Mouse (Mus musculus) cortical plate, adult 2 months (tissue): ENCODE results near the gene Gpr137.

ENCODE experiments used
- CTCF ChIP-seq: fragments of 200-500 bp; IDR thresholded peaks from 2 replicates; pipeline ENCODE4 v1.5.1; 2011; ENCODE audit warnings: mild to moderate bottlenecking, control low read depth, low read length; ENCODE audit not compliant: insufficient read depth; ENCODE audit errors: extremely low read depth
- POLR2A ChIP-seq: fragments of 200-500 bp; IDR thresholded peaks from 2 replicates; pipeline ENCODE4 v1.6.1; 2011; ENCODE audit warnings: mild to moderate bottlenecking, low read length, control low read depth; ENCODE audit not compliant: insufficient read depth; ENCODE audit errors: extremely low read depth

GRCm38 (mm10) chr19:6977759-6978638 lies 35.7 kb upstream of the Gpr137 start:
- TF ChIP-seq CTCF, result no peak
- TF ChIP-seq POLR2A, result no peak
